Mouse (Mus musculus): ENCODE results near the gene Ctnnb1. TPM values are rescaled to one million over a fixed set of nuclear protein-coding genes. Genes with fewer than 3 reads are reported as not detected.

Ctnnb1 gene
- polyA plus RNA-seq (2016; fragmentation: Nextera tagmentation; extraction: Ambion mirVana): 583 and 698 TPM in 2 replicates

GRCm38 (mm10) chr9:120929081-120929480 is at the start of gene Ctnnb1:
TSS of gene Ctnnb1 (plus strand) at chr9:120929216.
- DNase-seq (ENCODE audit: low spot score): no peak
- 87% methylated on average over 11 of the region's 11 CpGs for WGBS
- H3K4me1 ChIP-seq: peaks cover 15% of the 10 kb centered on the region
- H3K36me3 ChIP-seq: no peaks in the 10 kb centered on the region
- no peak within 1 kb of the TSS for H3K27ac ChIP-seq
- H3K9me3 ChIP-seq (replicated peaks): no peaks in the 10 kb centered on the region
- no peak within 1 kb of the TSS for H3K4me3 ChIP-seq
- no peaks in the 10 kb centered on the region for H3K27me3 ChIP-seq (ENCODE audit: low read depth, poor library complexity, severe bottlenecking)

- Histone ChIP-seq H3K9me3 (replicated peaks) (no peaks in the 10 kb centered on the region), H3K27me3 (ENCODE audit: low read depth, poor library complexity, severe bottlenecking) (no peaks in the 10 kb centered on the region), H3K27ac (no peak overlapping the region), H3K4me1 (peaks cover 12% of the 10 kb centered on the region), H3K36me3 (no peaks in the 10 kb centered on the region), H3K4me3 (no peak overlapping the region)
- WGBS: 86% methylated on average over 9 of the region's 9 CpGs
- DNase-seq (ENCODE audit: low spot score): no peak
Measured at GRCm38 (mm10) chr9:120880286-120880685, 48.7 kb upstream of the Ctnnb1 start.

- no peaks in the 10 kb centered on the region for H3K9me3 ChIP-seq (replicated peaks)
- H3K4me1 ChIP-seq: peaks cover 14% of the 10 kb centered on the region
- H3K27ac ChIP-seq: no peak overlapping the region
- no peaks in the 10 kb centered on the region for H3K36me3 ChIP-seq
- WGBS: 93% methylated on average over 15 of the region's 15 CpGs
- no peak for DNase-seq (ENCODE audit: low spot score)
- H3K27me3 ChIP-seq (ENCODE audit: low read depth, poor library complexity, severe bottlenecking): no peaks in the 10 kb centered on the region
- no peak overlapping the region for H3K4me3 ChIP-seq
Measured at GRCm38 (mm10) chr9:120881121-120881520, 47.9 kb upstream of the Ctnnb1 start.

- Histone ChIP-seq H3K9me3 (replicated peaks) (no peaks in the 10 kb centered on the region), H3K27ac (no peak overlapping the region), H3K27me3 (ENCODE audit: low read depth, poor library complexity, severe bottlenecking) (no peaks in the 10 kb centered on the region), H3K4me1 (peaks cover 14% of the 10 kb centered on the region), H3K36me3 (no peaks in the 10 kb centered on the region), H3K4me3 (no peak overlapping the region)
- 64% methylated on average over 4 of the region's 4 CpGs for WGBS
- DNase-seq (ENCODE audit: low spot score): no peak
Measured at GRCm38 (mm10) chr9:120881839-120882238, 47.2 kb upstream of the Ctnnb1 start.

GRCm38 (mm10) chr9:120884726-120885125 is 44.3 kb upstream of the Ctnnb1 start:
- H3K9me3 ChIP-seq (replicated peaks): no peaks in the 10 kb centered on the region
- H3K4me1 ChIP-seq: peaks cover 14% of the 10 kb centered on the region
- WGBS: 68% methylated on average over 10 of the region's 10 CpGs
- no peak for DNase-seq (ENCODE audit: low spot score)
- no peak overlapping the region for H3K27ac ChIP-seq
- no peaks in the 10 kb centered on the region for H3K36me3 ChIP-seq
- H3K27me3 ChIP-seq (ENCODE audit: low read depth, poor library complexity, severe bottlenecking): no peaks in the 10 kb centered on the region
- H3K4me3 ChIP-seq: no peak overlapping the region

- H3K36me3 ChIP-seq: no peaks in the 10 kb centered on the region
- DNase-seq (ENCODE audit: low spot score): no peak
- H3K9me3 ChIP-seq (replicated peaks): no peaks in the 10 kb centered on the region
- H3K27me3 ChIP-seq (ENCODE audit: low read depth, poor library complexity, severe bottlenecking): no peaks in the 10 kb centered on the region
- H3K27ac ChIP-seq: no peak overlapping the region
- 88% methylated on average over 2 of the region's 2 CpGs for WGBS
- peaks cover 11% of the 10 kb centered on the region for H3K4me1 ChIP-seq
- H3K4me3 ChIP-seq: no peak overlapping the region
Measured at GRCm38 (mm10) chr9:120887631-120888030, 41.4 kb upstream of the Ctnnb1 start.

GRCm38 (mm10) chr9:120893435-120893834 is 35.6 kb upstream of the Ctnnb1 start:
- H3K9me3 ChIP-seq (replicated peaks): no peaks in the 10 kb centered on the region
- no peaks in the 10 kb centered on the region for H3K27me3 ChIP-seq (ENCODE audit: low read depth, poor library complexity, severe bottlenecking)
- H3K4me1 ChIP-seq: no peaks in the 10 kb centered on the region
- no peak overlapping the region for H3K27ac ChIP-seq
- WGBS: 92% methylated on average over 11 of the region's 11 CpGs
- no peak overlapping the region for H3K4me3 ChIP-seq
- no peak for DNase-seq (ENCODE audit: low spot score)
- no peaks in the 10 kb centered on the region for H3K36me3 ChIP-seq

- WGBS: 78% methylated on average over 10 of the region's 10 CpGs
- Histone ChIP-seq H3K9me3 (replicated peaks) (no peaks in the 10 kb centered on the region), H3K36me3 (no peaks in the 10 kb centered on the region), H3K4me3 (no peak overlapping the region), H3K27ac (no peak overlapping the region), H3K27me3 (ENCODE audit: low read depth, poor library complexity, severe bottlenecking) (no peaks in the 10 kb centered on the region), H3K4me1 (no peaks in the 10 kb centered on the region)
- DNase-seq (ENCODE audit: low spot score): no peak
Measured at GRCm38 (mm10) chr9:120893971-120894370, 35.0 kb upstream of the Ctnnb1 start.

- no peak overlapping the region for H3K4me3 ChIP-seq
- WGBS: 96% methylated on average over 9 of the region's 9 CpGs
Measured at GRCm38 (mm10) chr9:120894376-120894775, 34.6 kb upstream of the Ctnnb1 start.

GRCm38 (mm10) chr9:120896502-120896901 is 32.5 kb upstream of the Ctnnb1 start:
- Histone ChIP-seq H3K4me1 (peaks cover 4% of the 10 kb centered on the region; the same call in 1 of the 2 replicates), H3K27ac (no peak overlapping the region), H3K27me3 (ENCODE audit: low read depth, poor library complexity, severe bottlenecking) (no peaks in the 10 kb centered on the region), H3K36me3 (no peaks in the 10 kb centered on the region), H3K9me3 (replicated peaks) (no peaks in the 10 kb centered on the region), H3K4me3 (no peak overlapping the region)
- WGBS: 63% methylated on average over 5 of the region's 5 CpGs
- DNase-seq (ENCODE audit: low spot score): no peak

More at GRCm38 (mm10) chr9:120894376-120894775, 34.6 kb upstream of the Ctnnb1 start:
- H3K27me3 ChIP-seq (ENCODE audit: low read depth, poor library complexity, severe bottlenecking): no peaks in the 10 kb centered on the region
- DNase-seq (ENCODE audit: low spot score): no peak
- no peaks in the 10 kb centered on the region for H3K9me3 ChIP-seq (replicated peaks)
- H3K27ac ChIP-seq: no peak overlapping the region
- H3K36me3 ChIP-seq: no peaks in the 10 kb centered on the region
- H3K4me1 ChIP-seq: no peaks in the 10 kb centered on the region

GRCm38 (mm10) chr9:120897269-120897668 is 31.7 kb upstream of the Ctnnb1 start:
- WGBS: 70% methylated on average over 4 of the region's 4 CpGs

GRCm38 (mm10) chr9:120899833-120900232 is 29.2 kb upstream of the Ctnnb1 start:
- Histone ChIP-seq H3K4me3 (no peak overlapping the region), H3K9me3 (replicated peaks) (no peaks in the 10 kb centered on the region), H3K27me3 (ENCODE audit: low read depth, poor library complexity, severe bottlenecking) (no peaks in the 10 kb centered on the region), H3K27ac (no peak overlapping the region), H3K36me3 (no peaks in the 10 kb centered on the region), H3K4me1 (peaks cover 4% of the 10 kb centered on the region; the same call in 1 of the 2 replicates)
- 56% methylated on average over 4 of the region's 4 CpGs for WGBS
- no peak for DNase-seq (ENCODE audit: low spot score)

More at GRCm38 (mm10) chr9:120897269-120897668, 31.7 kb upstream of the Ctnnb1 start:
- no peak overlapping the region for H3K27ac ChIP-seq
- no peaks in the 10 kb centered on the region for H3K27me3 ChIP-seq (ENCODE audit: low read depth, poor library complexity, severe bottlenecking)
- H3K4me3 ChIP-seq: no peak overlapping the region
- no peaks in the 10 kb centered on the region for H3K9me3 ChIP-seq (replicated peaks)
- H3K4me1 ChIP-seq: peaks cover 4% of the 10 kb centered on the region; the same call in 1 of the 2 replicates
- no peak for DNase-seq (ENCODE audit: low spot score)
- no peaks in the 10 kb centered on the region for H3K36me3 ChIP-seq

- Histone ChIP-seq H3K27me3 (ENCODE audit: low read depth, poor library complexity, severe bottlenecking) (no peaks in the 10 kb centered on the region), H3K9me3 (replicated peaks) (no peaks in the 10 kb centered on the region), H3K4me3 (no peak overlapping the region), H3K36me3 (no peaks in the 10 kb centered on the region), H3K27ac (no peak overlapping the region), H3K4me1 (peaks cover 9% of the 10 kb centered on the region)
- no peak for DNase-seq (ENCODE audit: low spot score)
- 70% methylated on average over 12 of the region's 12 CpGs for WGBS
Measured at GRCm38 (mm10) chr9:120900338-120901274, 28.4 kb upstream of the Ctnnb1 start.

All from limb, embryonic 10.5 days (tissue).